Mouse (Mus musculus): Measurements from ENCODE around the gene Mapk10. TPM values are rescaled to one million over a fixed set of nuclear protein-coding genes. Genes with fewer than 3 reads are reported as not detected.

Gene Mapk10
- polyA plus RNA-seq (2017; shearing (Covaris generic)): not detected

GRCm38 (mm10) chr5:103211101-103211848 is at the start of gene Mapk10:
Gene Mapk10, minus strand, starts transcription at chr5:103211334.

Other genes starting within 250 kb of the Mapk10 start
- 31.1 TPM for gene Ptpn13, start 213.9 kb upstream of the Mapk10 start, polyA plus RNA-seq (2017; shearing (Covaris generic))